Mouse (Mus musculus): ENCODE measurements around the gene Gm19402.

Gene Gm19402

DNA sequence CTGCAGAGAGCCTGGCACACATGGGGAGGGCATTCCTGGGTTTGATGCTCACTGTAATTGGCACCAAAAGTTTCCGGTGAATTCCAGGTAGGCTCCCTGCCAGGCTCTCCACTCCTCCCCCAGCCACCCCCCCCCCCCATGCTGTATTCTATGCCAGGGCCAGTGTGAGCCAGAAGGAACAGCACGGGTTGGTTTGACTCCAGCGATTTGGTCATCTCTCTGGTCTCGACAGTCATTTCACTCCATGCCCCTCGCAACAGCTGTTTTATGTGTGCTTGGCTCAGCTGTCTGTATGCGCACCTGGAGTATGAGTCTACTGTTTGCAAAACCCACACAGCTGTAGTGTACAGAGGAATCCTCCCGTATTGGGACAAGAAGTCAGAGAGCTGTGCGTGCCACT, 24.2 kb downstream of the Gm19402 start:
- in situ Hi-C loops (cut with MboI, MseI), result no loop called here

- in situ Hi-C loops (cut with MboI, MseI), result no loop called here
Observed at GRCm38 (mm10) chr10:77663949-77664665, 26.4 kb downstream of the Gm19402 start.

- in situ Hi-C loops (cut with MboI, MseI), result no loop called here
Observed at GRCm38 (mm10) chr10:77658286-77658994, 32.1 kb downstream of the Gm19402 start.

GRCm38 (mm10) chr10:77652046-77652445, 38.5 kb downstream of the Gm19402 start:
- in situ Hi-C loops (cut with MboI, MseI), result no loop called here

GRCm38 (mm10) chr10:77647901-77648300, 42.7 kb downstream of the Gm19402 start:
- in situ Hi-C loops (cut with MboI, MseI), result no loop called here

GRCm38 (mm10) chr10:77647461-77647860, 43.1 kb downstream of the Gm19402 start:
- in situ Hi-C loops (cut with MboI, MseI), result no loop called here

- in situ Hi-C loops (cut with MboI, MseI), result no loop called here
Observed at GRCm38 (mm10) chr10:77645571-77645970, 45.0 kb downstream of the Gm19402 start.

- in situ Hi-C loops (cut with MboI, MseI), result no loop called here
Observed at GRCm38 (mm10) chr10:77643160-77643559, 47.4 kb downstream of the Gm19402 start.
